Mouse (Mus musculus) C2C12 (cell line): ENCODE measurements around the gene Arid1a. TPM values are rescaled to one million over a fixed set of nuclear protein-coding genes. Genes with fewer than 3 reads are reported as not detected.

Experiments
- H3K27me3 ChIP-seq: one replicate; pipeline ENCODE4 v1.6.1; 2011; ENCODE audit not compliant: control insufficient read depth, insufficient read depth, insufficient read length
- H3K36me3 ChIP-seq: one replicate; pipeline ENCODE4 v1.6.1; 2011; ENCODE audit not compliant: control insufficient read depth, insufficient read depth
- H3K4me3 ChIP-seq: one replicate; pipeline ENCODE4 v1.5.1; 2011; ENCODE audit warnings: mild to moderate bottlenecking, control low read depth; ENCODE audit not compliant: poor library complexity, insufficient read depth, severe bottlenecking
- H3K79me2 ChIP-seq: one replicate; pipeline ENCODE4 v1.6.1; 2011; ENCODE audit not compliant: control insufficient read depth, insufficient read depth
- H3K79me3 ChIP-seq: one replicate; pipeline ENCODE4 v1.6.1; 2011; ENCODE audit warnings: low read depth, control low read depth
- H3ac ChIP-seq: one replicate; pipeline ENCODE3; 2011; ENCODE audit warnings: low read depth; ENCODE audit not compliant: control insufficient read depth, insufficient read length
- CEBPB ChIP-seq: IDR thresholded peaks from one replicate; pipeline ENCODE4 v1.6.1; 2011; ENCODE audit warnings: low read depth, mild to moderate bottlenecking, control low read depth, moderate library complexity
- CTCF ChIP-seq: IDR thresholded peaks from one replicate; pipeline ENCODE4 v1.5.1; 2011; ENCODE audit not compliant: control insufficient read depth, insufficient read depth, insufficient read length
- FOSL1 ChIP-seq: IDR thresholded peaks from one replicate; pipeline ENCODE4 v1.8.0; 2011; ENCODE audit warnings: mild to moderate bottlenecking, low read length; ENCODE audit not compliant: poor library complexity, insufficient read depth, severe bottlenecking
- MAX ChIP-seq: IDR thresholded peaks from one replicate; pipeline ENCODE4 v1.6.1; 2011; ENCODE audit warnings: mild to moderate bottlenecking, control low read depth
- MYOD1 ChIP-seq: IDR thresholded peaks from one replicate; pipeline ENCODE4 v1.6.1; 2011; ENCODE audit warnings: low read depth; ENCODE audit not compliant: control insufficient read depth, insufficient read length
- MYOG ChIP-seq: IDR thresholded peaks from one replicate; pipeline ENCODE4 v1.6.1; 2011; ENCODE audit not compliant: control insufficient read depth, insufficient read length; ENCODE audit errors: extremely low read depth
- USF1 ChIP-seq: IDR thresholded peaks from one replicate; pipeline ENCODE4 v1.6.1; 2011; ENCODE audit warnings: low read depth, mild to moderate bottlenecking, control low read depth, moderate library complexity
- polyA plus RNA-seq: library from polyadenylated mRNA; unstranded; fragments of >200 nt; fragmentation: generic; extraction: Trizol; gene quantifications from one replicate; pipeline ENCODE4 v1.2.1, GENCODE M21; 2012; ENCODE audit warnings: missing spikeins

The Arid1a gene
- polyA plus RNA-seq, 1 experiment = 24.7 TPM

DNA sequence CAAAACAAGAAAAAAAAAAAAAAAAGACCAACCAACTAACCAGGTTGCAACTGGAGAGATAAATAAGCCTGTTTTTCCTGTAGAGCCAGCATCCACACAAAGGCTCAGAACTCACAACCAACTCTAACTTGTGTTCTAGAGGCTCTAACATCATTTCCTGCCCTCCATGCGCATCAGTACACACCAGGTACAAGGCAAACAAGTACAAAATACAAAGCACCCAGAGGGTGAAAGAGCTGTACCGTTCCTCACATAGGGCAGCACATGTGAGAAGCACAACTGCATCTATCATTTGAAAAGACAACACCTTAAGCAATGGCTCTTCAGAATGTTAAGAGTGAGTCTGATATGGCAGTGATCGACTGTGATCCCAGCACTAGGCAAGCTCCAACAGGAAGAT lies 36.8 kb downstream of the Arid1a start:
- H3K27me3 ChIP-seq = no peaks in the 10 kb centered on the region
- TF ChIP-seq MYOD1 = no peak
- TF ChIP-seq CTCF = no peak
- TF ChIP-seq MYOG = no peak
- TF ChIP-seq FOSL1 = no peak
- no peak overlapping the region for H3ac ChIP-seq
- peaks cover 71% of the 10 kb centered on the region for H3K79me3 ChIP-seq
- peaks cover 100% of the 10 kb centered on the region for H3K79me2 ChIP-seq
- peaks cover 78% of the 10 kb centered on the region for H3K36me3 ChIP-seq
- no peak overlapping the region for H3K4me3 ChIP-seq

DNA sequence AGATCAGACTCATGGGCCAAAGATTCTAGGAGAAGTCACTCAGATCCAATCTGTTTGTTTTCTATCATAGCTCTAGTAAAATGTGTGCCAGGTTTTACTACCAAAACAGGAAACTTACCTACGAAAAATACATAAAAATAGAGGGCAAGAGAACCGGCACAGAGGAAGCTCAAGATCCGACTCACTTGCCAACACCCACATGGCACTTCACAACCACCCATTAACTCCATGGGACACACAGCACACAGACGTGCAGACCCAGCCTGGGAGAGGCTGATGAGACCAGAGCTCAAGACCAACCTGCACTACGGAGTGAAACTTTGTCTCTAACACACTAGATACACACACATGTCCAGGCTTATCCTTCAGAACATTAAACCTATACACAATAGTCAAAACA lies 43.8 kb downstream of the Arid1a start:
- no peak for TF ChIP-seq CTCF
- no peak for TF ChIP-seq MYOG
- no peak for TF ChIP-seq CEBPB
- no peak for TF ChIP-seq FOSL1
- no peak for TF ChIP-seq MYOD1
- TF ChIP-seq MAX = no peak
- no peak for TF ChIP-seq USF1
- Histone ChIP-seq H3K36me3 (peaks cover 59% of the 10 kb centered on the region), H3K4me3 (no peak overlapping the region), H3K79me2 (peaks cover 99% of the 10 kb centered on the region), H3K27me3 (no peaks in the 10 kb centered on the region), H3K79me3 (peaks cover 44% of the 10 kb centered on the region), H3ac (no peak overlapping the region)

DNA sequence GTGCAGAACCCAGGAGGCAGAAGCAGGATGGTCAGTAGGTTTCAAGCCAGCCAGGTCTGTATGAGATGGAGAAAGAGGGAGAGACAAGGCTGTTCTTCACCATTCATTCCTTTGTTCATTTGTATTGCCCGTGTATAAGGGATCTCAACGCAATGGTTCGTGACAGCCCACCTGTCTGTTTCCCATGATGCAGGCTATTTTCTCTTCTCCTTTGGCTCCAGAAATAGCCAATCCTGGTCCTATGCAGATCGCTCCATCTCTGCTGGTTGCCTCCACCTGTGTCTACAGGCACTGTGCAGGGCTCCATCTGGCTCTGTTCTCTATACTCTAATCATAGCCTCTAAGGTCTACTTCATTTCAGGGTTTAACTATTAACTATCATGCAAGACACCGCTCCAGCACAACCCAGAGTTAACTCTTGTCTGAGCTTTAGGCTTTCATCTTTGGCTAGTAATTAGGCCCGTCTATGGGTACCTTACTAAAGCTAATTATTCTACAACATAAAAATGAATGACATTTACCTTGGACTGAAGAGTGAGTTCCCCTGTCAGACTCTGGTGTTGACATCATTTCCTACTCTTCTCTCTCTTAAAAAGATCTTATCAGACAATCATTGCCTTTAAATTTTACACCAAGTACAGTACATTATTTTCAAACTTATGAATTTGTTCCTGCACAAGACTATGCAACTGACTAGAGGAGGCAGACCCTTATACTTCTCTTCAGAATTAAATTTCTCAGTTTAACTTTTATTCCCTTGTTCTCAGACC lies 45.1 kb downstream of the Arid1a start:
- peaks cover 58% of the 10 kb centered on the region for H3K36me3 ChIP-seq
- no peaks in the 10 kb centered on the region for H3K27me3 ChIP-seq
- TF ChIP-seq MYOD1 = no peak
- TF ChIP-seq USF1 = no peak
- TF ChIP-seq MYOG = no peak
- no peak for TF ChIP-seq CTCF
- TF ChIP-seq FOSL1 = no peak
- TF ChIP-seq CEBPB = no peak
- TF ChIP-seq MAX = no peak
- H3K4me3 ChIP-seq = no peak overlapping the region
- H3K79me2 ChIP-seq = peaks cover 99% of the 10 kb centered on the region
- no peak overlapping the region for H3ac ChIP-seq
- peaks cover 36% of the 10 kb centered on the region for H3K79me3 ChIP-seq

DNA sequence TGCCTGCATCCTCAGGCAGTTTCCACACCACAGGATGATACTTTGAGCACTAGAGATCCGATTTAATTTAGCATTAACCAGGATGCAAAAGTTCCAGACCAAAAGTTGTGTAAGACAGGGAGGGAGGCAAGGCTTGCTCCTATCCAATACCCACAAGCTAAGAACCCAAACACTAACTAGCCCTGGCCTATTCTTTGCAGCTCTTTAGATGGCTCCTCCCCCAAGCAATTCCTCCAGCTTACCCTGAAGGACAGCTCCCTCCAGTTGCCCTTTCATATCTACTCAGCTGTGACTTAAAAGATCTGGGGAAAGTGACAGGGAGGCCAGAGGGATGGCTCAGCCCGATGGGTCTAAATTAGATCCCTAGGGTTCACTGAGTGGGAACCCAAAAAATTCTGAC lies 47.2 kb downstream of the Arid1a start:
- TF ChIP-seq MAX (no peak), MYOG (no peak), CTCF (no peak), CEBPB (no peak), MYOD1 (no peak), USF1 (no peak), FOSL1 (no peak)
- Histone ChIP-seq H3K27me3 (no peaks in the 10 kb centered on the region), H3K79me2 (peaks cover 99% of the 10 kb centered on the region), H3K36me3 (peaks cover 66% of the 10 kb centered on the region), H3ac (no peak overlapping the region), H3K4me3 (no peak overlapping the region), H3K79me3 (peaks cover 42% of the 10 kb centered on the region)

DNA sequence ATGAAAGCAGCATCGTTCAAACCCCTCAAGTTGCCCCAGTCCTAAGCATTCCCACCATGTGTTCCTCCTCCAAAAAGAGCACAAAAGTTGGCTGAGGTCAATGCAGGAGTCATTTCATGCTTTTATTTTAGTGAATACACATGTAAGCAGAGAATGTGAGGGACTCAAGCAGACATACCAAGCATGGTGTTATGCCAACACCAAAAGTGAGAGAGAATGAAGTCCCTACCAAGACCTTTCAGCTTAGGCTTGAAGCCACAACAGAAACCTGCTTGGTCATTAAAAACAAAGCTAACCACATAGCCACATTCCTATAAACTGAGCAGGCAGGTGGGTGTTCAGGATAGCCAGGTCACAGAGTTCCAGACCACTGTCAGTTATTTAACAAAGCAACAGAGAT lies 49.1 kb downstream of the Arid1a start:
- no peak overlapping the region for H3ac ChIP-seq
- H3K4me3 ChIP-seq = no peak overlapping the region
- peaks cover 64% of the 10 kb centered on the region for H3K36me3 ChIP-seq
- peaks cover 39% of the 10 kb centered on the region for H3K79me3 ChIP-seq
- H3K79me2 ChIP-seq = peaks cover 99% of the 10 kb centered on the region
- no peaks in the 10 kb centered on the region for H3K27me3 ChIP-seq
- TF ChIP-seq MYOG (no peak), MYOD1 (no peak), CEBPB (no peak), FOSL1 (no peak), CTCF (no peak)

DNA sequence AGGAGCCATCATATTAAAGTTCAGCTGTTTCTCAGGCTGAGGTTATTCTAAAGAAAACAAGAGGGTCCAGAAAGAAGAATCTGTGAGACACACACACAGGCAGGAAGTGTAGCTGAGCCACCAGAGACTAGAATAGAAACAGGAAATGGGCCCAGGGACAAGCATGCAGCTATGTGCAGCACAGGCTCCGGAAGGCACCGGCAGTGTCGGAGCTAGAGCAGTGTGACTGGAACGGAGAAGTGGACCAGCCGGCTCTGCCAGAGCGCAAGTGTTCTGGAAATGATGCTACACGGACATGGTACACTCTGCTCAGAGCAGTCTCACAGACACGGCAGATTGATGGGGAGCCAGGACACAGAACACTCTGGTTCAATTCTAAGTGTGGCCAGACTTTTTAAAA lies 49.6 kb downstream of the Arid1a start:
- no peak overlapping the region for H3K4me3 ChIP-seq
- H3K27me3 ChIP-seq = no peaks in the 10 kb centered on the region
- no peak overlapping the region for H3ac ChIP-seq
- H3K79me3 ChIP-seq = peaks cover 37% of the 10 kb centered on the region
- TF ChIP-seq FOSL1 (no peak), USF1 (no peak), CTCF (no peak), MYOG (no peak), MYOD1 (no peak), MAX (no peak), CEBPB (no peak)
- H3K36me3 ChIP-seq = peaks cover 64% of the 10 kb centered on the region
- peaks cover 99% of the 10 kb centered on the region for H3K79me2 ChIP-seq
